Mouse (Mus musculus): ENCODE measurements at regions not wholly inside any gene's neighbourhood (a gene's known extent, or its start where the extent isn't known, plus 50 kb on each side); places are given as distances from the start of the nearest gene placed in this dataset.

DNA sequence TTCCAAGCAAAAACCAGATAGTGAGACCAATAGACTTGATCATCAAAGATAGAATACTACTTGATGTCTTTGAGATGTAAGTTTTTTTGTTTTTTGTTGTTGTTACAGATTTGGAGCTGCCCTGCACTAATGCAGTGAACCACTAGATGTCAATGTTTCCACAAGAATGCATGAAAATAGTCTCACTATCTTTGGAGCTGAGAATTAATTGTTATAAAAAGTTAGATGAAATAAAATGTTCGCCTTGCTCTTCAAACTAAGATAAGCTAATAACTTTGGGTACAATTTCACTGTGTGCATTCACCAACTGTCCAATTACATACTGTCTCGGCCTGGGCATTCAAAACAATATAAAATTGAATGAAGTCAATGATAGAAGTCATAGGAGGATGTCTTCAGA lies 223.2 kb upstream of the Agtr1b start:
- Histone ChIP-seq H3K36me3 (ENCODE audit: control insufficient read depth, insufficient read depth, low read length) (no peaks in the 10 kb centered on the region), H3K27ac (ENCODE audit: control insufficient read depth, insufficient read depth, low read length) (no peak overlapping the region), H3K27me3 (ENCODE audit: control insufficient read depth, insufficient read depth, low read length) (no peaks in the 10 kb centered on the region), H3K4me3 (ENCODE audit: control insufficient read depth, insufficient read depth, low read length) (no peak overlapping the region), H3K4me1 (replicated peaks; ENCODE audit: control insufficient read depth, insufficient read depth, low read length) (no peaks in the 10 kb centered on the region)
- WGBS, result 63% methylated on average over 2 of the region's 2 CpGs
- no peak for TF ChIP-seq POLR2A (IDR thresholded peaks at IDR 0.05; ENCODE audit: control insufficient read depth, extremely low read depth, insufficient read depth, low read length, poor library complexity)
- TF ChIP-seq CTCF (IDR thresholded peaks at IDR 0.05; ENCODE audit: borderline replicate concordance, control insufficient read depth, extremely low read depth, insufficient read depth, low read length, poor library complexity), result no peak
- peak; percentile 2 for DNase-seq

DNA sequence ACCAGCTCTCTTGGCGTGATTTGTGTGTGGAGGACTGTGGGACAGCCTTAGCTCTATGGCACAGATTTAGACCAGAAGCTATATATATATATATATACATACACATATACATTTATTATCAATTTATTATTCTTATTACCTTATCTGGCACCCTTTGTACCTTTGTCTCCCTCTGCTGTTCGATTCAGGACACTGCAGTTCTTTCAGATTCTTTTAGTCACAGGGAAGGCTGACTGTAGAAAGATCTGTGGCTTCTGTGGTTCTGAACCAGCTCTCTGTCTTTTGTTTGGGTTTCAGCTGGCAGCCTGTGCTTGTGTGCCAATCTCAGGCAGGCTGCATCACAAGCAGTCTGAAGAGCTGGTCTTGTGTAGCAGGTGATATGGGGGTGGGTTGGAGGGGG lies 184.6 kb upstream of the Agtr1b start:
- Histone ChIP-seq H3K36me3 (ENCODE audit: control insufficient read depth, insufficient read depth, low read length) (no peaks in the 10 kb centered on the region), H3K27me3 (ENCODE audit: control insufficient read depth, insufficient read depth, low read length) (no peaks in the 10 kb centered on the region), H3K4me3 (ENCODE audit: control insufficient read depth, insufficient read depth, low read length) (no peak overlapping the region), H3K4me1 (replicated peaks; ENCODE audit: control insufficient read depth, insufficient read depth, low read length) (no peaks in the 10 kb centered on the region), H3K27ac (ENCODE audit: control insufficient read depth, insufficient read depth, low read length) (no peak overlapping the region)
- WGBS, result 45% methylated on average over 2 of the region's 2 CpGs
- no peak for TF ChIP-seq POLR2A (IDR thresholded peaks at IDR 0.05; ENCODE audit: control insufficient read depth, extremely low read depth, insufficient read depth, low read length, poor library complexity)
- no peak for TF ChIP-seq CTCF (IDR thresholded peaks at IDR 0.05; ENCODE audit: borderline replicate concordance, control insufficient read depth, extremely low read depth, insufficient read depth, low read length, poor library complexity)
- no peak for DNase-seq

DNA sequence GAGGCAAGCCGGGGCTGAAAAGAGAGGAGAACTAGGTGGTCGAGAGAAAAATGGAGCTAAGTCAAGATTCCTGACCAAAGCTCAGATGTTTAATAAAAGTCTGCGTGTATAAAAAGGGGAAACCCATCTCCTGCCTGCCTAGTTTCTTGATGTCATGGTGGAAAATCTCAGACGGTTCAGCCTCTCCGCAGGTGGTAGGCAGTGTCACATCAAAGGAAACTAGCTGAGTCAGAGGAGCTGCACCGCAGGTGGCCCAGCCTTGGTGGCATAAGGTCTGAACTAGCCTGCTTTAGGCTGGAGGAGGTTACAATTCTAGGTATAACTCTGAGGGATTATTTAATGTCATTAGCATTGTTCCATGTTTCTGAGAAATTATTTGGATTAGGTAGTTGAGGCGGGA lies 177.0 kb upstream of the Agtr1b start:
- TF ChIP-seq CTCF (IDR thresholded peaks at IDR 0.05; ENCODE audit: borderline replicate concordance, control insufficient read depth, extremely low read depth, insufficient read depth, low read length, poor library complexity), result no peak
- TF ChIP-seq POLR2A (IDR thresholded peaks at IDR 0.05; ENCODE audit: control insufficient read depth, extremely low read depth, insufficient read depth, low read length, poor library complexity), result no peak
- Histone ChIP-seq H3K36me3 (ENCODE audit: control insufficient read depth, insufficient read depth, low read length) (no peaks in the 10 kb centered on the region), H3K4me3 (ENCODE audit: control insufficient read depth, insufficient read depth, low read length) (no peak overlapping the region), H3K27me3 (ENCODE audit: control insufficient read depth, insufficient read depth, low read length) (no peaks in the 10 kb centered on the region), H3K4me1 (replicated peaks; ENCODE audit: control insufficient read depth, insufficient read depth, low read length) (no peaks in the 10 kb centered on the region), H3K27ac (ENCODE audit: control insufficient read depth, insufficient read depth, low read length) (no peak overlapping the region)
- DNase-seq, result no peak
- 68% methylated on average over 7 of the region's 7 CpGs for WGBS

DNA sequence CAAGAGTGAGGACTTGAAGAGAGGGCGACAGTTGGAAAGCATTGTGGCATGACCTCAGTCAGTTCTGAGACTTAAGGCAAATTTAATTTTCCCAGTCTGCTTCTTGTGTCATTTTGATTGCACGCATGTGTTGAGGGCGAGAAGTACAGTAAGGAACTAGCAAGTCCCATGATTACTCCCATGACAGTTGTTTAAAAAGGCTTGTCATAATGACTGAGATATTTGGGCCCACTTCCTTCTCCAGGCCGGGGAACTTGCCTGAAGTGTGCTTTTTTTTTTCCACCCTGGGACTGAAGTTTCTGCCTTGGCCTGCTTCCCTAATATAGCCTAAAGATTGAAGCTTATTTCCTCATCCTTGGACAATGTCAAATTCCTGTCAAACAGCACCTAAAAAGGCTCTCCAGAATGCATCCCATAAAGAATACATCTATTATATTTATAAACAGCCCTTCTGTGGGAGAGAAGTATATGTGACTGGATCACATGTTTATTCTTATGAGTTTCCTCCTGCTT lies 171.6 kb upstream of the Agtr1b start:
- 83% methylated on average over 4 of the region's 4 CpGs for WGBS
- DNase-seq, result no peak
- H3K4me3 ChIP-seq (ENCODE audit: control insufficient read depth, insufficient read depth, low read length), result no peak overlapping the region
- H3K36me3 ChIP-seq (ENCODE audit: control insufficient read depth, insufficient read depth, low read length), result no peaks in the 10 kb centered on the region
- TF ChIP-seq POLR2A (IDR thresholded peaks at IDR 0.05; ENCODE audit: control insufficient read depth, extremely low read depth, insufficient read depth, low read length, poor library complexity) (no peak), CTCF (IDR thresholded peaks at IDR 0.05; ENCODE audit: borderline replicate concordance, control insufficient read depth, extremely low read depth, insufficient read depth, low read length, poor library complexity) (no peak)
- H3K4me1 ChIP-seq (replicated peaks; ENCODE audit: control insufficient read depth, insufficient read depth, low read length), result no peaks in the 10 kb centered on the region
- no peak overlapping the region for H3K27ac ChIP-seq (ENCODE audit: control insufficient read depth, insufficient read depth, low read length)
- H3K27me3 ChIP-seq (ENCODE audit: control insufficient read depth, insufficient read depth, low read length), result no peaks in the 10 kb centered on the region

DNA sequence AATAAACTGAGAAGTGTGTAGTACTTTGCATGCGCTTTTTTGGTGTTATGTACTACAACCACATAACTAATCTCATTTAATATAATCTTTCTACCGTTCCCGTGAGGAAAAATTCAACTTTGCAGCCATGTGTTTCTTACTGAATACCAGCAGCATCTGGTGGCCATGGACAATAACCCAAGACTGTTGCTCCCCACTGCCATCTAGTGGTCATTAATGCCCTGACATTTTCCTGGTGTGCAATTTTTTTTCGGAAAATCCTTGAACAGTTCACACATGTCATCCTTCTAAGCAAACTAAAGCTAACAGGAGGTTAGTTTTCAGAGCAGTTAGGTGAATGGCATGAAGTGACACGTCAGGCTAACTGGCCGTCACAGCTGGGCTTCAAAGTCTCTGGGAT lies 153.8 kb upstream of the Agtr1b start:
- WGBS, result 76% methylated on average over 6 of the region's 6 CpGs
- no peak for DNase-seq

DNA sequence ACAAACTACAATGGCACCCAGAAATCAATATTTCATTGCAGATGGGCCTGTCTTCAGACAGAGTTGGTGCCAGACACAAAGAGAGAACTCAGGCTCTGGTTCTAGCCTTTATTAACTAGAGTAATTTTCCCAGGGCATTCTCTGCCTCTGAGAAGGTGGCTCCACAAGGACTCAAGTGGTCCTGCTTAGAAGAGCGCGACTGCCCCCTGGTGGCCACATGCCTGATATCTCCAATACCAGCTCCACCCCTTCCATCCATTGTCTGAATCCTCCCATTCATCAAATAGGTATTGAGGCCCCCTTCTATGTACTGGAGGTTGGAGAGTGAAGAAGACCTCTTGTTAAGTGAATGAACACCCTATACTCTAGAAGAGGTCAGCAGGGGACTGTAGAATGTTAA lies 142.2 kb upstream of the Agtr1b start:
- no peaks in the 10 kb centered on the region for H3K27me3 ChIP-seq (ENCODE audit: control insufficient read depth, insufficient read depth, low read length)
- DNase-seq, result peak; percentile 62
- WGBS, result 1% methylated on average over 2 of the region's 2 CpGs
- TF ChIP-seq POLR2A (IDR thresholded peaks at IDR 0.05; ENCODE audit: control insufficient read depth, extremely low read depth, insufficient read depth, low read length, poor library complexity), result no peak
- peak; percentile 32; the same call in 1 of the 2 replicates for TF ChIP-seq CTCF (IDR thresholded peaks at IDR 0.05; ENCODE audit: borderline replicate concordance, control insufficient read depth, extremely low read depth, insufficient read depth, low read length, poor library complexity)
- H3K4me1 ChIP-seq (replicated peaks; ENCODE audit: control insufficient read depth, insufficient read depth, low read length), result no peaks in the 10 kb centered on the region
- H3K36me3 ChIP-seq (ENCODE audit: control insufficient read depth, insufficient read depth, low read length), result no peaks in the 10 kb centered on the region
- no peak overlapping the region for H3K4me3 ChIP-seq (ENCODE audit: control insufficient read depth, insufficient read depth, low read length)
- no peak overlapping the region for H3K27ac ChIP-seq (ENCODE audit: control insufficient read depth, insufficient read depth, low read length)

More for the DNA sequence above, 153.8 kb upstream of the Agtr1b start:
- TF ChIP-seq POLR2A (IDR thresholded peaks at IDR 0.05; ENCODE audit: control insufficient read depth, extremely low read depth, insufficient read depth, low read length, poor library complexity) (no peak), CTCF (IDR thresholded peaks at IDR 0.05; ENCODE audit: borderline replicate concordance, control insufficient read depth, extremely low read depth, insufficient read depth, low read length, poor library complexity) (no peak)
- H3K36me3 ChIP-seq (ENCODE audit: control insufficient read depth, insufficient read depth, low read length), result no peaks in the 10 kb centered on the region
- H3K27me3 ChIP-seq (ENCODE audit: control insufficient read depth, insufficient read depth, low read length), result no peaks in the 10 kb centered on the region
- H3K27ac ChIP-seq (ENCODE audit: control insufficient read depth, insufficient read depth, low read length), result no peak overlapping the region
- H3K4me3 ChIP-seq (ENCODE audit: control insufficient read depth, insufficient read depth, low read length), result no peak overlapping the region
- no peaks in the 10 kb centered on the region for H3K4me1 ChIP-seq (replicated peaks; ENCODE audit: control insufficient read depth, insufficient read depth, low read length)

DNA sequence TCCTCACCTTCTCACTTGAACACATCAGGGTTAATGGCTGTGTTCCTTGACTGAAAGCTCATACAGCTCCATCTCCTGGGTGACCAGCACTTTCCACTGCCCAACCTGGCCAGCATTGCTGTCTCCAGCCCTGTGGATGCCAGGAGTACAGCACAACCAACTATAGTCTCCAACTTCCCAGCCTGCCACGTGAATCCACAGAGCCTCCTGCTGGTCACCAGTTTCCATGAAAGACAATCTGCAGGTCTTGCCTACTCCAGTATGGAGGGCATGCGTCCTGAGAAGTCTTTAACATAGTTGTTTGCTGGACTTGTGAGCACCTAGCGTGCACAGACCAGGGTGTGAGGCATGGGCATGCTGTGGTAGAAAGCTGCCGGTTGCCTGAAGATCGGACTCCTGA lies 138.6 kb upstream of the Agtr1b start:
- Histone ChIP-seq H3K4me1 (replicated peaks; ENCODE audit: control insufficient read depth, insufficient read depth, low read length) (no peaks in the 10 kb centered on the region), H3K27me3 (ENCODE audit: control insufficient read depth, insufficient read depth, low read length) (no peaks in the 10 kb centered on the region), H3K36me3 (ENCODE audit: control insufficient read depth, insufficient read depth, low read length) (no peaks in the 10 kb centered on the region), H3K4me3 (ENCODE audit: control insufficient read depth, insufficient read depth, low read length) (no peak overlapping the region), H3K27ac (ENCODE audit: control insufficient read depth, insufficient read depth, low read length) (no peak overlapping the region)
- TF ChIP-seq POLR2A (IDR thresholded peaks at IDR 0.05; ENCODE audit: control insufficient read depth, extremely low read depth, insufficient read depth, low read length, poor library complexity) (no peak), CTCF (IDR thresholded peaks at IDR 0.05; ENCODE audit: borderline replicate concordance, control insufficient read depth, extremely low read depth, insufficient read depth, low read length, poor library complexity) (no peak)
- peak; percentile 3 for DNase-seq
- 98% methylated on average over 5 of the region's 5 CpGs for WGBS

All from thymus, adult 2 months (tissue).